Comparison of ENCODE assay signal across 13 mouse cellular contexts in genomic region chr1:40815071-40815845, GRCm38 (mm10). TPM values are rescaled to one million over a fixed set of nuclear protein-coding genes. Genes with fewer than 3 reads are reported as not detected.
DNase-seq lines count a peak whose midpoint lies in the region; ATAC-seq lines count a peak whose summit lies in the region.
"Had no signal": no experiment of that assay in that cellular context is flagged by ENCODE, and none has a peak within 500 bp of the region (broad histone marks: within the 10 kb centered on the region; RNA-seq: fewer than 3 reads in every experiment).

No protein-coding gene starts in this region.

- H3K4me3 ChIP-seq in midbrain, embryonic 11.5 days (ENCODE audit: low read depth, low read length) = no peak overlapping the region
- H3K4me3 ChIP-seq: embryonic facial prominence, embryonic 15.5 days; midbrain, embryonic 12.5 days had no signal

- H3K9me3 ChIP-seq in midbrain, embryonic 11.5 days (ENCODE audit: control insufficient read depth, low read length) = no peaks in the 10 kb centered on the region
- H3K9me3 ChIP-seq: embryonic facial prominence, embryonic 15.5 days; midbrain, embryonic 12.5 days had no signal

- ATAC-seq in cerebellum, adult (ENCODE audit: insufficient number of reproducible peaks, low FRiP score, low TSS enrichment) = 0 out of 2 replicates have a peak, but pooled peaks have one; percentile 20
- ATAC-seq in midbrain, embryonic 11.5 days (ENCODE audit: low FRiP score) = no peak
- ATAC-seq: Patski had no signal

- no peak overlapping the region for H3K9ac ChIP-seq in midbrain, embryonic 11.5 days (ENCODE audit: low read length)
- H3K9ac ChIP-seq: embryonic facial prominence, embryonic 15.5 days; midbrain, embryonic 12.5 days had no signal

- no peak overlapping the region for H3K4me2 ChIP-seq in midbrain, embryonic 11.5 days
- H3K4me2 ChIP-seq: embryonic facial prominence, embryonic 15.5 days; midbrain, embryonic 12.5 days had no signal

- no peak overlapping the region for H3K27ac ChIP-seq in midbrain, embryonic 11.5 days (ENCODE audit: low read depth, low read length)
- H3K27ac ChIP-seq: embryonic facial prominence, embryonic 15.5 days; midbrain, embryonic 12.5 days had no signal

- 70% methylated on average over 16 of the region's 16 CpGs for WGBS in midbrain, embryonic 11.5 days

- no peaks in the 10 kb centered on the region for H3K36me3 ChIP-seq in midbrain, embryonic 11.5 days (ENCODE audit: control insufficient read depth, insufficient read depth, low read length)
- H3K36me3 ChIP-seq: embryonic facial prominence, embryonic 15.5 days; midbrain, embryonic 12.5 days had no signal

- no peaks in the 10 kb centered on the region for H3K27me3 ChIP-seq in midbrain, embryonic 11.5 days (ENCODE audit: control insufficient read depth, insufficient read depth, low read length)
- H3K27me3 ChIP-seq: midbrain, embryonic 12.5 days had no signal

- DNase-seq in cerebellum, adult 11-12 months = no peak
- peak; percentile 37 for DNase-seq in 3134 (ENCODE audit: extremely low read depth, insufficient read length, low spot score)
- peak; percentile 31 to 48 for DNase-seq in gastrocnemius, postnatal 36 days
- peak; percentile 19 for DNase-seq in kidney, postnatal 36 days
- DNase-seq in left cerebral cortex, adult 8-10 months (ENCODE audit: low spot score in 2 of 2) = no peak
- DNase-seq in right cerebral cortex, postnatal 14 days = no peak
- DNase-seq in midbrain, embryonic 11.5 days (ENCODE audit: low spot score, missing footprints) = no peak
- DNase-seq: B cell, adult 2 months; left cerebral cortex, postnatal 4 days had no signal

- intact Hi-C loops in gastrocnemius, postnatal 36 days (cut with DNase I) = no loop called here

- no peaks in the 10 kb centered on the region for H3K4me1 ChIP-seq in midbrain, embryonic 11.5 days (ENCODE audit: control insufficient read depth, insufficient read depth, low read length)
- H3K4me1 ChIP-seq: embryonic facial prominence, embryonic 15.5 days had no signal

RNA-seq across cellular contexts. Expression of gene Tmem182, which starts 9.9 kb away (rescaled TPM):
- total RNA-seq in gastrocnemius, postnatal 36 days (2021) = 100 to 1,000 TPM; 192 to 209 TPM
- total RNA-seq in left cerebral cortex, adult 8-10 months (2022) = under 1 TPM; 0.21 to 0.70 (median 0.29) TPM
- 0.11 TPM in 1 of 2 replicates, not detected in the other for polyA plus RNA-seq in midbrain, embryonic 11.5 days (2014; fragmentation: Nextera tagmentation; extraction: Ambion mirVana)
- polyA plus RNA-seq: midbrain, embryonic 12.5 days; Patski had no signal

RNA-seq across cellular contexts. Expression of gene Mfsd9, which starts 24.8 kb away (rescaled TPM):
- total RNA-seq in gastrocnemius, postnatal 36 days (2021) = under 1 TPM; 0.15 to 0.41 TPM
- total RNA-seq in left cerebral cortex, adult 8-10 months (2022) = 1 to 10 TPM; 4.1 to 4.7 (median 4.3) TPM
- 3.0 and 4.0 TPM in 2 replicates for polyA plus RNA-seq in midbrain, embryonic 11.5 days (2014; fragmentation: Nextera tagmentation; extraction: Ambion mirVana)

Comparison
In these comparisons a context has a peak if more than half of its experiments do, and no peak if none do; other contexts are left out.
1. DNase-seq: peak in 3134 (single experiment), gastrocnemius, postnatal 36 days (2 of 2) and kidney, postnatal 36 days (2 of 2); none in cerebellum, adult 11-12 months (single experiment), left cerebral cortex, adult 8-10 months (0 of 2), right cerebral cortex, postnatal 14 days (single experiment) and midbrain, embryonic 11.5 days (single experiment).
2. RNA of gene Tmem182, which starts 9.9 kb away (total RNA-seq): 192 to 209 TPM in gastrocnemius, postnatal 36 days; 0.21 to 0.70 TPM in left cerebral cortex, adult 8-10 months; every median in the first group is over 100 times any median in the second.